Mouse (Mus musculus): Measurements from ENCODE around the gene Rbpj.

DNA sequence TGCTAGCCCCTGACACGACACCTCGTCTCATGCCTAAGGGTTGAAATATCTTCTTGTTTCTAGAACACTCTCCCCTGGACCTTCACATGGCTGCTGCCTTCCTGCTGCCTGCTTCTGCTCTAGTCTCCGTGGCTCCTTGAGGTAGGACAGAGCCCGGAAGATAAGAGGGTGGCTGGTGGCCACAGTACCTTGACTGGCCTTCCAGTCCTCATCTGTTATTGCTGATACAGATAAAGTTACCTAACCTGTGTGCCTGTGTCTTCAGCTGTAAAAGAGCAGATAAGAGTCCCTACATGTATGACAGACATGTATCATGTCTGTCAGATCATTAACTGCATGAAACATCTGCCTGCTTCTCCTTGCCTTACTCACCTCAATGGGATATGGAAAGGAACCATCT is 219.7 kb downstream of the Rbpj start:
- TF ChIP-seq CTCF (IDR thresholded peaks at IDR 0.05; ENCODE audit: low read depth, low read length) (no peak), POLR2A (IDR thresholded peaks at IDR 0.05; ENCODE audit: extremely low read depth, insufficient read depth, low read length) (no peak)

All from liver, adult 2 months (tissue).